Mouse (Mus musculus): Measurements from ENCODE around the gene Otogl. TPM values are rescaled to one million over a fixed set of nuclear protein-coding genes. Genes with fewer than 3 reads are reported as not detected.

The Otogl gene
- total and polyA plus RNA-seq, 2 experiments from 2014 or later: 0.08 to 0.16 TPM

- Histone ChIP-seq H3K36me3 (ENCODE audit: insufficient read depth, low read length) (no peaks in the 10 kb centered on the region), H3K4me2 (ENCODE audit: low read depth, low read length) (no peak overlapping the region), H3K9ac (replicated peaks; ENCODE audit: low read length) (no peak overlapping the region), H3K9me3 (ENCODE audit: low read length) (no peaks in the 10 kb centered on the region), H3K4me3 (ENCODE audit: low read length) (no peak overlapping the region), H3K27ac (no peak overlapping the region), H3K4me1 (ENCODE audit: insufficient read depth, low read length) (no peaks in the 10 kb centered on the region), H3K27me3 (ENCODE audit: insufficient read depth, low read length) (no peaks in the 10 kb centered on the region)
- DNase-seq (ENCODE audit: low spot score): no peak
- no peak for ATAC-seq
- WGBS: 92% methylated on average over 1 of the region's 1 CpGs
- no peak for TF ChIP-seq CTCF (IDR thresholded peaks at IDR 0.05; ENCODE audit: low read depth)
Measured at GRCm38 (mm10) chr10:107921134-107921533, 9.2 kb upstream of the Otogl start.

- no peak for TF ChIP-seq CTCF (IDR thresholded peaks at IDR 0.05; ENCODE audit: low read depth)
- WGBS: 81% methylated on average over 2 of the region's 2 CpGs
Measured at GRCm38 (mm10) chr10:107913013-107913412, 1.1 kb upstream of the Otogl start.

GRCm38 (mm10) chr10:107906453-107906852, 5.5 kb downstream of the Otogl start:
- 61% methylated on average over 10 of the region's 10 CpGs for WGBS
- H3K27me3 ChIP-seq (ENCODE audit: insufficient read depth, low read length): no peaks in the 10 kb centered on the region

More at GRCm38 (mm10) chr10:107913013-107913412, 1.1 kb upstream of the Otogl start:
- Histone ChIP-seq H3K27me3 (ENCODE audit: insufficient read depth, low read length) (no peaks in the 10 kb centered on the region), H3K9me3 (ENCODE audit: low read length) (0 out of 2 replicates have a peak, but pooled peaks cover 1% of the 10 kb centered on the region), H3K36me3 (ENCODE audit: insufficient read depth, low read length) (no peaks in the 10 kb centered on the region), H3K9ac (replicated peaks; ENCODE audit: low read length) (no peak overlapping the region), H3K4me1 (ENCODE audit: insufficient read depth, low read length) (no peaks in the 10 kb centered on the region), H3K4me3 (ENCODE audit: low read length) (no peak overlapping the region), H3K27ac (no peak overlapping the region), H3K4me2 (ENCODE audit: low read depth, low read length) (no peak overlapping the region)
- no peak for ATAC-seq
- no peak for DNase-seq (ENCODE audit: low spot score)

GRCm38 (mm10) chr10:107905274-107906034, 6.5 kb downstream of the Otogl start:
- Histone ChIP-seq H3K27me3 (ENCODE audit: insufficient read depth, low read length) (no peaks in the 10 kb centered on the region), H3K4me1 (ENCODE audit: insufficient read depth, low read length) (no peaks in the 10 kb centered on the region), H3K4me2 (ENCODE audit: low read depth, low read length) (no peak overlapping the region), H3K9me3 (ENCODE audit: low read length) (0 out of 2 replicates have a peak, but pooled peaks cover 6% of the 10 kb centered on the region), H3K36me3 (ENCODE audit: insufficient read depth, low read length) (no peaks in the 10 kb centered on the region), H3K4me3 (ENCODE audit: low read length) (no peak overlapping the region), H3K9ac (replicated peaks; ENCODE audit: low read length) (no peak overlapping the region), H3K27ac (no peak overlapping the region)
- no peak for DNase-seq (ENCODE audit: low spot score)
- 88% methylated on average over 7 of the region's 7 CpGs for WGBS
- TF ChIP-seq CTCF (IDR thresholded peaks at IDR 0.05; ENCODE audit: low read depth): no peak
- ATAC-seq: no peak

More at GRCm38 (mm10) chr10:107906453-107906852, 5.5 kb downstream of the Otogl start:
- Histone ChIP-seq H3K27ac (no peak overlapping the region), H3K36me3 (ENCODE audit: insufficient read depth, low read length) (no peaks in the 10 kb centered on the region), H3K4me3 (ENCODE audit: low read length) (no peak overlapping the region), H3K4me2 (ENCODE audit: low read depth, low read length) (no peak overlapping the region), H3K4me1 (ENCODE audit: insufficient read depth, low read length) (no peaks in the 10 kb centered on the region), H3K9me3 (ENCODE audit: low read length) (0 out of 2 replicates have a peak, but pooled peaks cover 6% of the 10 kb centered on the region), H3K9ac (replicated peaks; ENCODE audit: low read length) (no peak overlapping the region)
- no peak for TF ChIP-seq CTCF (IDR thresholded peaks at IDR 0.05; ENCODE audit: low read depth)
- no peak for ATAC-seq
- DNase-seq (ENCODE audit: low spot score): no peak

- Histone ChIP-seq H3K9ac (replicated peaks; ENCODE audit: low read length) (no peak overlapping the region), H3K36me3 (ENCODE audit: insufficient read depth, low read length) (no peaks in the 10 kb centered on the region), H3K4me3 (ENCODE audit: low read length) (no peak overlapping the region), H3K27me3 (ENCODE audit: insufficient read depth, low read length) (no peaks in the 10 kb centered on the region), H3K9me3 (ENCODE audit: low read length) (no peaks in the 10 kb centered on the region), H3K4me2 (ENCODE audit: low read depth, low read length) (no peak overlapping the region), H3K4me1 (ENCODE audit: insufficient read depth, low read length) (no peaks in the 10 kb centered on the region), H3K27ac (no peak overlapping the region)
- ATAC-seq (no peak), DNase-seq (ENCODE audit: low spot score) (no peak)
- TF ChIP-seq CTCF (IDR thresholded peaks at IDR 0.05; ENCODE audit: low read depth): no peak
- 88% methylated on average over 8 of the region's 8 CpGs for WGBS
Measured at GRCm38 (mm10) chr10:107901958-107902357, 10.0 kb downstream of the Otogl start.

- ATAC-seq (no peak), DNase-seq (ENCODE audit: low spot score) (no peak)
- no peak for TF ChIP-seq CTCF (IDR thresholded peaks at IDR 0.05; ENCODE audit: low read depth)
- Histone ChIP-seq H3K4me3 (ENCODE audit: low read length) (no peak overlapping the region), H3K36me3 (ENCODE audit: insufficient read depth, low read length) (no peaks in the 10 kb centered on the region), H3K4me1 (ENCODE audit: insufficient read depth, low read length) (no peaks in the 10 kb centered on the region), H3K4me2 (ENCODE audit: low read depth, low read length) (no peak overlapping the region), H3K27me3 (ENCODE audit: insufficient read depth, low read length) (no peaks in the 10 kb centered on the region), H3K9ac (replicated peaks; ENCODE audit: low read length) (no peak overlapping the region), H3K27ac (no peak overlapping the region), H3K9me3 (ENCODE audit: low read length) (no peaks in the 10 kb centered on the region)
- 66% methylated on average over 13 of the region's 13 CpGs for WGBS
Measured at GRCm38 (mm10) chr10:107901204-107901879, 10.6 kb downstream of the Otogl start.

Data from hindbrain, postnatal 0 days (tissue).